Mouse (Mus musculus) myocyte (in vitro differentiated cells): ENCODE measurements at regions not wholly inside any gene's neighbourhood (a gene's known extent, or its start where the extent isn't known, plus 50 kb on each side); places are given as distances from the start of the nearest gene placed in this dataset.

Source experiments
- E2F4 ChIP-seq: IDR thresholded peaks from one replicate; pipeline ENCODE4 v1.6.1; 2011; ENCODE audit warnings: mild to moderate bottlenecking, control low read depth, moderate library complexity; ENCODE audit not compliant: insufficient read depth
- MAX ChIP-seq: IDR thresholded peaks from one replicate; pipeline ENCODE4 v1.6.1; 2011; ENCODE audit warnings: low read depth, mild to moderate bottlenecking, control low read depth
- MYOD1 ChIP-seq, 3 experiments: IDR thresholded peaks; one replicate each; pipeline ENCODE4 v1.6.1; 2011; ENCODE audit warnings: control low read depth in 2 of 3, low read depth in 2 of 3, mild to moderate bottlenecking in 2 of 3, moderate library complexity in 1 of 3; ENCODE audit not compliant: insufficient read length in 2 of 3, control insufficient read depth in 1 of 3
- POLR2A ChIP-seq: IDR thresholded peaks from one replicate; pipeline ENCODE4 v1.6.1; 2011; ENCODE audit warnings: low read depth, mild to moderate bottlenecking, control low read depth, moderate library complexity; ENCODE audit not compliant: insufficient read length
- SRF ChIP-seq: IDR thresholded peaks from one replicate; pipeline ENCODE4 v1.6.1; 2011; ENCODE audit warnings: low read depth; ENCODE audit not compliant: control insufficient read depth, insufficient read length
- TCF12 ChIP-seq: IDR thresholded peaks from one replicate; pipeline ENCODE4 v1.6.1; 2011; ENCODE audit warnings: mild to moderate bottlenecking, control low read depth; ENCODE audit not compliant: poor library complexity, insufficient read depth, severe bottlenecking
- TCF3 ChIP-seq: IDR thresholded peaks from one replicate; pipeline ENCODE4 v1.6.1; 2011; ENCODE audit warnings: low read depth, control low read depth; ENCODE audit not compliant: insufficient read length
- USF1 ChIP-seq: IDR thresholded peaks from one replicate; pipeline ENCODE4 v1.6.1; 2011; ENCODE audit warnings: low read depth, mild to moderate bottlenecking, control low read depth, moderate library complexity

GRCm38 (mm10) chr14:24961721-24962120 lies 474.8 kb downstream of the Rps24 start:
- no peak for TF ChIP-seq POLR2A
- TF ChIP-seq MAX: no peak
- TF ChIP-seq TCF3: no peak
- TF ChIP-seq MYOD1 (IDR thresholded peaks at IDR 0.05; ENCODE audit: control insufficient read depth in 1 of 3, insufficient read length in 2 of 3, low read depth in 2 of 3): no peak
- TF ChIP-seq E2F4: no peak
- no peak for TF ChIP-seq TCF12
- no peak for TF ChIP-seq SRF
- TF ChIP-seq USF1: no peak
